Mouse (Mus musculus) heart, adult 2 months (tissue): ENCODE data around the gene Polr2e. TPM values are rescaled to one million over a fixed set of nuclear protein-coding genes. Genes with fewer than 3 reads are reported as not detected.

ENCODE experiments used
- DNase-seq, 2 experiments: peaks; one replicate each; pipeline ENCODE4 v3.0.0; 2021
- H3K27ac ChIP-seq: fragments of 200-600 bp; 2 replicates; pipeline ENCODE4 v1.8.1; 2022
- H3K27me3 ChIP-seq: fragments of 200-500 bp; 2 replicates; pipeline ENCODE4 v1.6.1; 2012; ENCODE audit warnings: mild to moderate bottlenecking, low read length, inconsistent platforms, mixed read lengths; ENCODE audit not compliant: control insufficient read depth, insufficient read depth
- H3K36me3 ChIP-seq: fragments of 200-500 bp; 2 replicates; pipeline ENCODE4 v1.6.1; 2012; ENCODE audit warnings: low read length, inconsistent platforms; ENCODE audit not compliant: control insufficient read depth, insufficient read depth
- H3K4me1 ChIP-seq: fragments of 200-500 bp; 2 replicates; pipeline ENCODE4 v1.6.1; 2011; ENCODE audit warnings: low read length; ENCODE audit not compliant: control insufficient read depth, insufficient read depth
- H3K4me3 ChIP-seq: fragments of 200-600 bp; 2 replicates; pipeline ENCODE4 v1.8.1; 2022
- H3K79me2 ChIP-seq: fragments of 200-500 bp; replicated peaks from 2 replicates; pipeline ENCODE4 v1.6.1; 2012; ENCODE audit warnings: mild to moderate bottlenecking, inconsistent platforms, low read length, moderate library complexity, mixed read lengths; ENCODE audit not compliant: control insufficient read depth, insufficient read depth
- H3K9ac ChIP-seq: fragments of 200-500 bp; 2 replicates; pipeline ENCODE4 v1.6.1; 2012; ENCODE audit warnings: low read depth, mild to moderate bottlenecking, control low read depth, inconsistent platforms, low read length, mixed read lengths
- CTCF ChIP-seq: fragments of 200-600 bp; IDR thresholded peaks from 2 replicates; pipeline ENCODE4 v1.8.1; 2022; ENCODE audit warnings: antibody characterized with exemption, mild to moderate bottlenecking, moderate library complexity
- EP300 ChIP-seq: fragments of 200-500 bp; IDR thresholded peaks from 2 replicates; pipeline ENCODE4 v1.6.1; 2011; ENCODE audit warnings: low read depth, low read length, control low read depth; ENCODE audit not compliant: insufficient read depth
- POLR2A ChIP-seq: fragments of 200-500 bp; IDR thresholded peaks from 2 replicates; pipeline ENCODE4 v1.6.1; 2011; ENCODE audit warnings: mild to moderate bottlenecking, low read depth, low read length, control low read depth; ENCODE audit not compliant: insufficient read depth
- WGBS: fragments of 180-500 bp; shearing (Covaris S2); methylation state at CpG from one replicate; pipeline ENCODE4 v1.1.7; 2018; 5-methylcytosine and 5-hydroxymethylcytosine counted together
- intact Hi-C: fragments of 180-260 bp; cut with DNase I; formaldehyde crosslinking; loops from one replicate; pipeline ENCODE4 v1.15.1; 2025
- polyA plus RNA-seq: library from polyadenylated mRNA; depleted of rRNA; stranded (reverse); fragments of >200 nt; gene quantifications from 2 replicates; pipeline ENCODE4 v1.2.3, GENCODE M21; 2012
- total RNA-seq, 2 experiments: library from RNA; stranded (reverse); gene quantifications; 2 replicates each; pipeline ENCODE4 v1.2.3; 2021

Gene Polr2e
- total and polyA plus RNA-seq, 3 experiments = 78.3 to 194 (median 89.8) TPM

GRCm38 (mm10) chr10:79997034-79997760, 42.4 kb downstream of the Polr2e start:
- Histone ChIP-seq H3K4me3 (peak overlapping the region; percentile 88), H3K27me3 (no peaks in the 10 kb centered on the region), H3K9ac (peak overlapping the region; percentile 81), H3K4me1 (peaks cover 3% of the 10 kb centered on the region; the same call in 1 of the 2 replicates), H3K27ac (peak overlapping the region; percentile 85), H3K79me2 (no peaks in the 10 kb centered on the region), H3K36me3 (no peaks in the 10 kb centered on the region)
- peak; percentile 74 to 77 for DNase-seq
- intact Hi-C loops = loop anchor here (2.0 kb wide), 2 partner anchors 42 to 70 kb away; partner anchors contain the start of genes Arid3a and Polr2e
- WGBS = 1% methylated on average over 35 of the region's 35 CpGs
- no peak for TF ChIP-seq EP300
- TF ChIP-seq POLR2A = no peak

- WGBS = under 1% methylated on average over 34 of the region's 34 CpGs
- Histone ChIP-seq H3K4me1 (peaks cover 3% of the 10 kb centered on the region; the same call in 1 of the 2 replicates), H3K27ac (peak within 1 kb of the TSS; percentile 85), H3K36me3 (no peaks in the 10 kb centered on the region), H3K27me3 (no peaks in the 10 kb centered on the region), H3K79me2 (no peaks in the 10 kb centered on the region), H3K9ac (peak within 1 kb of the TSS; percentile 81), H3K4me3 (peak within 1 kb of the TSS; percentile 88)
- TF ChIP-seq EP300 (peak; percentile 4; the same call in 1 of the 2 replicates), POLR2A (peak; percentile 58; the same call in 1 of the 2 replicates), CTCF (peak; percentile 32; the same call in 1 of the 2 replicates)
- DNase-seq = peak; percentile 96 to 100
- intact Hi-C loops = loop anchor here (2.0 kb wide), 2 partner anchors 42 to 70 kb away; partner anchors contain the start of genes Arid3a and Polr2e
Measured at GRCm38 (mm10) chr10:79996272-79997033, 43.1 kb downstream of the Polr2e start, which contains the start of gene Abca7. Gene Abca7 (plus strand): TSS chr10:79996494.

DNA sequence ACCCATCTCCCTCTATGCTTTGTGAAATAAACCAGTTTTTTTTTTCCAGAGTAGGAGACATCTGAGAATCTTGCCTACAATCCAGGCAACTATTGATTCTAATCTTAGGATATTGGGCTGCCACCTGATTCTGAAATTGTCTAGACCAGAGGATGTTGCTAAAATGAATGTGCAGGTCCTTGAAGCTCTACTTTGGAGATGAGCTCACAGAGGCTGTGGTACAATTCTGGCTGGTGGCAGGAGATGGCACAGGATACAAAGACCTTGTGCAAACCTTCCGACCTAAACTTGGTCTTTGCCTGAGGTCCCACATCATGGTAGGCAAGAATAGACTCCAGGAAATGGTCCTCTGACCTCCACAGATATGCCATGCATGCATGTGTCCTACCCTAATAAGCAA, 44.0 kb downstream of the Polr2e start:
- no peak for TF ChIP-seq POLR2A
- no peak for TF ChIP-seq CTCF
- TF ChIP-seq EP300 = no peak
- peak overlapping the region; percentile 30; the same call in 1 of the 2 replicates for H3K27ac ChIP-seq
- DNase-seq = no peak
- H3K79me2 ChIP-seq = no peaks in the 10 kb centered on the region
- no peaks in the 10 kb centered on the region for H3K27me3 ChIP-seq
- no peak overlapping the region for H3K4me3 ChIP-seq
- intact Hi-C loops = loop anchor here (2.0 kb wide), 2 partner anchors 43 to 69 kb away; partner anchors contain the start of genes Arid3a and Polr2e
- no peaks in the 10 kb centered on the region for H3K36me3 ChIP-seq
- H3K9ac ChIP-seq = no peak overlapping the region
- H3K4me1 ChIP-seq = peaks cover 3% of the 10 kb centered on the region; the same call in 1 of the 2 replicates
- 53% methylated on average over 1 of the region's 1 CpGs for WGBS

GRCm38 (mm10) chr10:79994397-79995115, 45.0 kb downstream of the Polr2e start:
- Histone ChIP-seq H3K4me3 (no peak overlapping the region), H3K4me1 (peaks cover 3% of the 10 kb centered on the region), H3K9ac (no peak overlapping the region), H3K79me2 (no peaks in the 10 kb centered on the region), H3K27me3 (no peaks in the 10 kb centered on the region), H3K27ac (no peak overlapping the region), H3K36me3 (no peaks in the 10 kb centered on the region)
- TF ChIP-seq CTCF (no peak), EP300 (no peak), POLR2A (no peak)
- intact Hi-C loops = no loop called here
- DNase-seq = peak in 1 of 2 experiments; percentile 65
- 73% methylated on average over 16 of the region's 16 CpGs for WGBS

DNA sequence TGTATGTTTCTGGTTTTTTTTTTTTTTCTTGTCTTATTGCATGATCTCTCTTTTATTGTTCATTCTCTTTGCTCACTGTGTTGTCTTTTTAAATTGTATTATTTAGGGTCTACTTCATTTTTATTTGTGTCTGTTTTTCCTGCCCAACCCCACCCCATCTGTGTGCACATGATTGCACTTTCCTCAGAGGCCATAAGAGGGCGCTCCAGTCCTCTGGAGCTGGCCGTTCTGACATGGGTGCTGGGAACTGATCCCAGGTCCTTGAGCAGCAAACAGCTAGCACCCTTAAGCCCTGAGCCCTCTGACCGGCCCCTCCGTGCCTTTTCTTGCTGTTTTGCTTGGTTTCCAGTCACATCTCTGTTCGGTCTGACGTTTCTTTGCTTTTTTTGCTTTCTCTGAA, 48.0 kb downstream of the Polr2e start:
- H3K27ac ChIP-seq = no peak overlapping the region
- intact Hi-C loops = no loop called here

More for the DNA sequence above, 48.0 kb downstream of the Polr2e start:
- H3K4me1 ChIP-seq = peaks cover 14% of the 10 kb centered on the region
- no peak for DNase-seq
- no peak overlapping the region for H3K4me3 ChIP-seq
- no peak for TF ChIP-seq POLR2A
- TF ChIP-seq CTCF = peak; percentile 49
- no peak for TF ChIP-seq EP300
- no peak overlapping the region for H3K9ac ChIP-seq
- 94% methylated on average over 6 of the region's 6 CpGs for WGBS
- H3K27me3 ChIP-seq = no peaks in the 10 kb centered on the region
- H3K79me2 ChIP-seq = no peaks in the 10 kb centered on the region; the same call in 1 of the 2 replicates
- H3K36me3 ChIP-seq = no peaks in the 10 kb centered on the region
